Mouse (Mus musculus) brain, embryonic 14.5 days (tissue): ENCODE measurements around the gene Dnajb1.

ENCODE experiments used
- CTCF ChIP-seq: fragments of 200-500 bp; IDR thresholded peaks from 2 replicates; pipeline ENCODE4 v1.5.1; 2012; ENCODE audit warnings: inconsistent platforms, mild to moderate bottlenecking, moderate library complexity, borderline replicate concordance; ENCODE audit not compliant: insufficient read depth, insufficient read length; ENCODE audit errors: extremely low read depth
- POLR2A ChIP-seq: fragments of 200-500 bp; IDR thresholded peaks from 2 replicates; pipeline ENCODE4 v1.6.1; 2012; ENCODE audit warnings: mild to moderate bottlenecking, inconsistent platforms, borderline replicate concordance; ENCODE audit not compliant: poor library complexity, insufficient read depth, insufficient read length, severe bottlenecking; ENCODE audit errors: extremely low read depth

DNA sequence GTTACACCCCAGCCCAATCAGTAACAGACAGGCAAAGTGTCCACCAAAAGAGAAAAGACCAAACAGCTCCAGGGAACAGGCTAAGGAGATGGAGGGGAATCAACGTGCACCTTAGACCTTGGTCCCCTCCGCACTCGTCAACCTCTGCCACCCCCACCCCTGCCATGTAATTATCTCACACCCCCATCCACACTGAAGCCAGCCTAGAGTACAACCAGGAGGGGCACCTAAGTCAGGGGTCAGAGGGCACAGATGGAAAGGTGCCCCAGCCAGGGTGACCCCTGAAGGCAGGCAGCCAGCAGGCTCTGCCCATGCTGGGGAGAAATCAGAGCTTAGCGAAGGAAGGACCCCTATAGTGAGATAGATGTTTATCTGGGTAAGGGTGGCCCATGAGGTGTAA, 31.1 kb upstream of the Dnajb1 start:
- TF ChIP-seq CTCF (no peak), POLR2A (no peak)
